Mouse (Mus musculus): Measurements from ENCODE around the gene Prim1. TPM values are rescaled to one million over a fixed set of nuclear protein-coding genes. Genes with fewer than 3 reads are reported as not detected.

The Prim1 gene
- polyA plus RNA-seq (2012): 1.4 and 2.4 TPM in 2 replicates

- no peak for TF ChIP-seq GATA1 (IDR thresholded peaks at IDR 0.05; ENCODE audit: low read length)
Observed at GRCm38 (mm10) chr10:128015068-128015934, at the start of gene Prim1. TSS of gene Prim1 (plus strand) at chr10:128015168.

- no peak for TF ChIP-seq GATA1 (IDR thresholded peaks at IDR 0.05; ENCODE audit: low read length)
Observed at GRCm38 (mm10) chr10:127966506-127966905, 48.5 kb upstream of the Prim1 start.

- no peak for TF ChIP-seq GATA1 (IDR thresholded peaks at IDR 0.05; ENCODE audit: low read length)
Observed at GRCm38 (mm10) chr10:127969820-127970219, 45.1 kb upstream of the Prim1 start.

GRCm38 (mm10) chr10:127970359-127970831, 44.6 kb upstream of the Prim1 start:
- no peak for TF ChIP-seq GATA1 (IDR thresholded peaks at IDR 0.05; ENCODE audit: low read length)

- no peak for TF ChIP-seq GATA1 (IDR thresholded peaks at IDR 0.05; ENCODE audit: low read length)
Observed at GRCm38 (mm10) chr10:127971135-127971534, 43.8 kb upstream of the Prim1 start.

GRCm38 (mm10) chr10:127974062-127974461, 40.9 kb upstream of the Prim1 start:
- no peak for TF ChIP-seq GATA1 (IDR thresholded peaks at IDR 0.05; ENCODE audit: low read length)

DNA sequence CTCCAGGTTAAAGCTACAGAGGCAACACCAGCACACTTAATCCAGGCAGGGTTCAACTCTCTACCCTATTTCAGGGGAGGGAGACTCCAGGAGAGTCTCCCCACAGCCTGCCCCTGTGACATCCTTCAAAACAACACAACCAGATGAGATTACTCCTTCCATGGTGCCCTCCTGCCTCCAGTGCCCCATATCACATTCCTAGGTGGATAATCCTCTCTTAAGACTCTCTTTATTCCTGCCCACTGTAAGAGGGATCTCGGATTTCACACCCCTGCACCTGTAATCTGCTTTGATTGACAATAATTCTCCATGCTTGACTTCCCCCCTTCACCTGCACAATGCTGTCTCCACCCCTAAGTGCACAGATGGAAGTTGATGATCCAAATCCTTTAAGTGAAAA, 39.5 kb upstream of the Prim1 start:
- no peak for TF ChIP-seq GATA1 (IDR thresholded peaks at IDR 0.05; ENCODE audit: low read length)

GRCm38 (mm10) chr10:127984650-127985049, 30.3 kb upstream of the Prim1 start:
- no peak for TF ChIP-seq GATA1 (IDR thresholded peaks at IDR 0.05; ENCODE audit: low read length)

DNA sequence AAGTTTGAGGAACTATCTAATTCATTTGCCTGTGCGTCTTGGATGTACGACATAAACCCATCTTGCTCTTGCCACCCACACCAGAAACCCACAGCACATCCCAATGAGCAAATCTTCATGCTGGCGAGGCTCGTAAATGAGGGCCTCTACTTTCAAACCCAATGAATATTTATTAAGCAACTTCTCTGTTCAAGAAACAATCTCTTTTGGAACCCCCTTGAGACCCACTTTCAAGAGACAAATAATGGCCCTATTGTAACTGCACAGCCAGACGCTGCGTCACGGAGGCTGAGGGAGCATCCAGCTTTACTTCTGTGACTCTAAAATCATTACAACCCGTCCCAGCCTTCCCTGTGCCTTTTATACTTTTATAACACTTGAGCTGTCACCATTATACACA, 29.4 kb upstream of the Prim1 start:
- TF ChIP-seq GATA1 (IDR thresholded peaks at IDR 0.05; ENCODE audit: low read length): no peak

DNA sequence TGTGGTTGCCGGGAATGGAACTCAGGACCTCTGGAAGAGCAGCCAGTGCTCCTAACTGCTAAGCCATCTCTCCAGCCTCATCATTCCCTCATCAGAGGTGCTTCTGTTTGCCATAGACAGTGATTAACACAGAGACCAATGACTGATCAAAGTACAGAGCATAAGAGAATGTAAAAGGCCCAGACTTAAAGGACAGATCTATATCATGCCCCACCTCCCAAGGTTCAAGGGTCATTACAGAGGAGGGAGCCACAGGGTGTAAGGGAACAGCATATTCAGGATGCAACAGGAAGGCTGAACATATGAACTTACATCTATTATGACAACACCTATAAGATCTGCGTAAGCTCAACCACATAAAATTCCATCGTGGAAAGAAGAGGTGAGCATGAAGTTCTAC, 18.3 kb upstream of the Prim1 start:
- no peak for TF ChIP-seq GATA1 (IDR thresholded peaks at IDR 0.05; ENCODE audit: low read length)

DNA sequence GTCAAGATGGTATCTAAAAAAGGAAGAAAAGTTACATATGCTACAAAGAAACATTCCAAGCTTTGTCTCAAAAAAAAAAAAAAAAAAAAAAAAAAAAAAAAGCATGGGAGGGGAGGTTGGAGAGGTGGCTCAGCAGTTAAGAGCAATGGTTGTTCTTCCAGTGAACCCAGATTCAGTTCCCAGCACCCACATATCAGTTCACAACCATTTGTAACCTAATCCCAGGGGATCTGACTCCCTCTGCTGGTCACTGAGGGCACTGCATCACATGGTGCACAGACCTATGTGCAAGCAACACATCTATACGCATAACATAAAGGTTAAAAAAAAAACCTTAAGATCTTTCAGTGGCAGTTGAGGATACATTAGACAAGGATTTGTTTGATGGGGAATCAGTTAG, 16.7 kb upstream of the Prim1 start:
- TF ChIP-seq GATA1 (IDR thresholded peaks at IDR 0.05; ENCODE audit: low read length): no peak

GRCm38 (mm10) chr10:128003281-128003801, 11.6 kb upstream of the Prim1 start:
- TF ChIP-seq GATA1 (IDR thresholded peaks at IDR 0.05; ENCODE audit: low read length): no peak

DNA sequence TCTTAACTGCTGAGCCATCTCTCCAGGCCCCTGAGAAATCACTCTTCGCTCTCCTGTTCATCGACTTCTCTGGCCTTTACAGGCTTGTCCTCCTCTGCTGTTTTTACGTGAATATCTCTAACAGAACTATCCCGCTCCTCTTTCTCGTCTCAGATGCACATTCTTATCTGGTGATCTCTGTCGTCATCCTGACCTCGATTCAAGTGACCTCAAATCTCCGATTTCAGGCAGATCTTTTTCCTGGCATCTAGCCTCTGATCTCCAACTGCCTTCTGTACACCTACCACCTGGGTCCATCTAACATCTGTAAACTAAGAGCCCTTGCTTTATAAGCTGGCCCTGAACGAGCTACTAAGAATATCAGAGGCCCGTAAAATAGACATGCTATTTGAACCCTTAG, 10.1 kb upstream of the Prim1 start:
- no peak for TF ChIP-seq GATA1 (IDR thresholded peaks at IDR 0.05; ENCODE audit: low read length)

DNA sequence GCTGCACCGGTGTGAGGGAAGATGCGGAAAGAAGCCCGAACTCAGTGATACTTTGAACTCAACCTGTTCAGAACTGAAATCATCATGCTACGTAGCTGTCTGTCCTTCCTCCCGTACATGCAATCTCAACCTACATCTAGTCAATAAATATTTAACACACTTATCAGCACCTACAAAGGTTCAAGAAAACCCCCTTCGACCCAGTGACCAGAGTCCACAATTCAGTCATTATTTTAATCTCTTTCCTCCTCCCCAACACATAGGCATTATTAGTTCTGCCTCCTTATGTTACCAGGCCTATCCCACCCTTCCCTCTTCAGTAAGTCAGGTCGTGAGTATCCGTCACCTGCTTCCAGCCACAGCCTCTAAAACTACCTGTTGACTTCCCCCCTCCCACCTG, 9.5 kb upstream of the Prim1 start:
- no peak for TF ChIP-seq GATA1 (IDR thresholded peaks at IDR 0.05; ENCODE audit: low read length)

GRCm38 (mm10) chr10:128007446-128007845, 7.5 kb upstream of the Prim1 start, which contains the start of gene Hsd17b6:
TSS of gene Hsd17b6 (minus strand) at chr10:128007611.
- no peak for TF ChIP-seq GATA1 (IDR thresholded peaks at IDR 0.05; ENCODE audit: low read length)

DNA sequence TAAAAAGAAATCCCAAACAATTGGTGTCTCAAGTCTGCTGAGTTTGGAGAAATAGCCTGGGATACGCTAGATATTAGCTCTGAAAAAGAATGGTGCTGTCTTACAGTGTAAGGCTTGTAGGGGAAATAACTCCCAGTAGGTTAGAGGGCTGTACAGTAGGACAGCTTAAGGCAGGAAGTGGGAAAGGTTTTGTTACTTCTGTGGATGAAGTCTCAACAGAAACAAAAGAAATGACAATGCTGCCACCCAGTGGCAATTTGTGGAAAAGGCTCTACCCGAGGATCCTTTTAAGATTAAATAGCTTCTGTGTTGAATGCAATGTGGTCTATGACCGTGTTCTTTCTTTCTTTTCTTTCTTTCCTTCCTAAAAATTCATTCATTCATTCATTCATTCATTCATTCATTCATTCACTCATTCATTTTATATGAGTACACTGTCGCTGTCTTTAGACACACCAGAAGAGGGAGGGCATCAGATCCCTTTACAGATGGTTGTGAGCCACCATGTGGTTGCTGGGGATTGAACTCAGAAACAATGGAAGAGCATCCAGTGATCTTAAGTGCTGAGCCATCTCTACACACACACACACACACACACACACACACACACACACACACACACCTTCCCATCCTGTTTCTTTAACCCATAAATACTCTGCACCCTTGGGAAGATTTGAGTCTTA, 6.6 kb upstream of the Prim1 start:
- TF ChIP-seq GATA1 (IDR thresholded peaks at IDR 0.05; ENCODE audit: low read length): no peak
